Mouse (Mus musculus) small intestine, adult 2 months (tissue): ENCODE results near the gene Ehd2.

Experiments used
- CTCF ChIP-seq: fragments of 200-500 bp; IDR thresholded peaks from 2 replicates; pipeline ENCODE4 v1.5.1; 2012; ENCODE audit warnings: low read depth, mild to moderate bottlenecking, control low read depth, inconsistent platforms, low read length, moderate library complexity, mixed read lengths; ENCODE audit not compliant: insufficient replicate concordance, insufficient read length; ENCODE audit errors: extremely low read depth
- POLR2A ChIP-seq: fragments of 200-500 bp; IDR thresholded peaks from 2 replicates; pipeline ENCODE4 v1.6.1; 2012; ENCODE audit warnings: low read depth, mild to moderate bottlenecking, control low read depth, inconsistent platforms, low read length, moderate library complexity

DNA sequence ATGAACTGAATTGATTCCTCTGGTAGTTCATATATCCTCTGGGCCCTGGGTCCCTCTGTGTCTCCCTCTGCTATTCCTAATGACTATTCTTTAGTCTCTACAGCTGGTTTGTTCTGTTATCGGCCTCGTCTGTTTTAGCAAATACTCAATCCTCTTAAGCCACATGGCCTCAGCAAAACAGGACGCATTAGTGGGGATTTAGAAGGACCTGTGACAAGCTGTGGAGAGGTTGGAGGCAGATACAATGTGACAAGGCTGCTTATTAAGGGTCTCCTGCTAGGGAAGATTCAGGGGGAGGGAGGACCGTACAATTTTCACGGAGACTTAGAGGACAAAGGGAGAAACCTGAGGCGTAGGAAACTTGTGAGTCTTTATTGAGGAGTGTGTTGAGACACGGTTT is 61.5 kb downstream of the Ehd2 start:
- TF ChIP-seq CTCF (no peak), POLR2A (no peak)
